Comparison of ENCODE assay signal across 8 mouse cellular contexts in genomic region chr8:83049171-83049601, GRCm38 (mm10).
DNase-seq lines count a peak whose midpoint lies in the region; ATAC-seq lines count a peak whose summit lies in the region.

No protein-coding gene starts in this region.

- H3K27ac ChIP-seq in heart, embryonic 11.5 days (ENCODE audit: low read depth, low read length): no peak overlapping the region
- peak overlapping the region; percentile 84 for H3K27ac ChIP-seq in embryonic facial prominence, embryonic 14.5 days (replicated peaks; ENCODE audit: low read depth, low read length)
- peak overlapping the region; percentile 64 for H3K27ac ChIP-seq in hindbrain, embryonic 10.5 days
- H3K27ac ChIP-seq in midbrain, embryonic 13.5 days: peak overlapping the region; percentile 61

- no peak overlapping the region for H3K4me2 ChIP-seq in heart, embryonic 11.5 days
- peak overlapping the region; percentile 28 for H3K4me2 ChIP-seq in embryonic facial prominence, embryonic 14.5 days (ENCODE audit: low read depth, low read length)
- H3K4me2 ChIP-seq in midbrain, embryonic 13.5 days (replicated peaks): no peak overlapping the region

- no peaks in the 10 kb centered on the region for H3K36me3 ChIP-seq in heart, embryonic 11.5 days (ENCODE audit: control insufficient read depth, insufficient read depth, low read length)
- H3K36me3 ChIP-seq in embryonic facial prominence, embryonic 14.5 days (ENCODE audit: control insufficient read depth, insufficient read depth, low read length): no peaks in the 10 kb centered on the region
- H3K36me3 ChIP-seq in hindbrain, embryonic 10.5 days: no peaks in the 10 kb centered on the region
- no peaks in the 10 kb centered on the region for H3K36me3 ChIP-seq in midbrain, embryonic 13.5 days

- no peaks in the 10 kb centered on the region for H3K27me3 ChIP-seq in heart, embryonic 11.5 days (ENCODE audit: control insufficient read depth, insufficient read depth, low read length)
- H3K27me3 ChIP-seq in embryonic facial prominence, embryonic 14.5 days (replicated peaks; ENCODE audit: control insufficient read depth, insufficient read depth, low read length): no peaks in the 10 kb centered on the region
- no peaks in the 10 kb centered on the region for H3K27me3 ChIP-seq in hindbrain, embryonic 10.5 days (ENCODE audit: insufficient read depth, poor library complexity, severe bottlenecking)
- no peaks in the 10 kb centered on the region for H3K27me3 ChIP-seq in midbrain, embryonic 13.5 days

- ATAC-seq in heart, embryonic 11.5 days (replicated peaks; ENCODE audit: insufficient number of reproducible peaks, low FRiP score, low TSS enrichment): no peak
- peak; percentile 86 for ATAC-seq in embryonic facial prominence, embryonic 14.5 days (ENCODE audit: low read depth)
- ATAC-seq in midbrain, embryonic 13.5 days: peak; percentile 86

- no peaks in the 10 kb centered on the region for H3K9me3 ChIP-seq in heart, embryonic 11.5 days (replicated peaks; ENCODE audit: control insufficient read depth, low read length)
- no peaks in the 10 kb centered on the region for H3K9me3 ChIP-seq in embryonic facial prominence, embryonic 14.5 days (ENCODE audit: control insufficient read depth, low read length)
- no peaks in the 10 kb centered on the region for H3K9me3 ChIP-seq in hindbrain, embryonic 10.5 days
- H3K9me3 ChIP-seq in midbrain, embryonic 13.5 days: no peaks in the 10 kb centered on the region

- peaks cover 6% of the 10 kb centered on the region; the same call in 1 of the 2 replicates for H3K4me1 ChIP-seq in heart, embryonic 11.5 days (ENCODE audit: control insufficient read depth, insufficient read depth, low read length)
- H3K4me1 ChIP-seq in embryonic facial prominence, embryonic 14.5 days (ENCODE audit: control insufficient read depth, insufficient read depth, low read length): peaks cover 24% of the 10 kb centered on the region
- H3K4me1 ChIP-seq in hindbrain, embryonic 10.5 days (replicated peaks): peaks cover 25% of the 10 kb centered on the region
- peaks cover 29% of the 10 kb centered on the region for H3K4me1 ChIP-seq in midbrain, embryonic 13.5 days (replicated peaks)

- H3K9ac ChIP-seq in heart, embryonic 11.5 days (ENCODE audit: low read depth, low read length): no peak overlapping the region
- H3K9ac ChIP-seq in embryonic facial prominence, embryonic 14.5 days (ENCODE audit: low read depth, low read length): peak overlapping the region; percentile 31; the same call in 1 of the 2 replicates
- H3K9ac ChIP-seq in midbrain, embryonic 13.5 days (replicated peaks): no peak overlapping the region

- peak; percentile 98 for DNase-seq in heart, adult 11 months
- peak; percentile 88 for DNase-seq in embryonic facial prominence, embryonic 14.5 days (ENCODE audit: low spot score)
- peak; percentile 38 for DNase-seq in hindbrain, embryonic 10.5 days (ENCODE audit: low spot score)
- DNase-seq in natural killer cell, adult 2 months (ENCODE audit: low spot score in 2 of 2): no peak
- no peak for DNase-seq in adrenal gland, adult 18-20 months (ENCODE audit: low spot score in 2 of 2)
- DNase-seq in urinary bladder, postnatal 4 days (ENCODE audit: low spot score in 2 of 2): no peak

- 42% methylated on average over 7 of the region's 7 CpGs for WGBS in heart, embryonic 11.5 days (ENCODE audit: insufficient replicate concordance)
- WGBS in embryonic facial prominence, embryonic 14.5 days: 13% methylated on average over 7 of the region's 7 CpGs
- WGBS in hindbrain, embryonic 10.5 days: 59% methylated on average over 7 of the region's 7 CpGs
- 27% methylated on average over 7 of the region's 7 CpGs for WGBS in midbrain, embryonic 13.5 days

- H3K4me3 ChIP-seq in heart, embryonic 11.5 days (ENCODE audit: low read depth, low read length): no peak overlapping the region
- no peak overlapping the region for H3K4me3 ChIP-seq in embryonic facial prominence, embryonic 14.5 days (ENCODE audit: low read depth, low read length)
- H3K4me3 ChIP-seq in hindbrain, embryonic 10.5 days: no peak overlapping the region
- no peak overlapping the region for H3K4me3 ChIP-seq in midbrain, embryonic 13.5 days (replicated peaks)

Comparison
In these comparisons a context has a peak if more than half of its experiments do, and no peak if none do; other contexts are left out.
1. DNase-seq: peak in heart, adult 11 months (single experiment), embryonic facial prominence, embryonic 14.5 days (single experiment) and hindbrain, embryonic 10.5 days (single experiment); none in natural killer cell, adult 2 months (0 of 2), adrenal gland, adult 18-20 months (0 of 2) and urinary bladder, postnatal 4 days (0 of 2).